Mouse (Mus musculus): Measurements from ENCODE around the gene H2-DMb1. TPM values are rescaled to one million over a fixed set of nuclear protein-coding genes. Genes with fewer than 3 reads are reported as not detected.

Gene H2-DMb1
- polyA plus RNA-seq, 1 experiment from 2014 or later, result not detected

GRCm38 (mm10) chr17:34121172-34121878, 31.5 kb upstream of the H2-DMb1 start:
- H3K4me3 ChIP-seq (ENCODE audit: low read depth, low read length), result peak overlapping the region; percentile 99
- peaks cover 5% of the 10 kb centered on the region; the same call in 1 of the 2 replicates for H3K36me3 ChIP-seq (ENCODE audit: control insufficient read depth, insufficient read depth, low read length)
- ATAC-seq (ENCODE audit: insufficient read depth, low FRiP score, low TSS enrichment), result peak; percentile 29
- peak overlapping the region; percentile 93 for H3K4me2 ChIP-seq (ENCODE audit: low read depth)
- peak overlapping the region; percentile 100 for H3K27ac ChIP-seq (ENCODE audit: low read depth, low read length)
- no peaks in the 10 kb centered on the region for H3K27me3 ChIP-seq (ENCODE audit: control insufficient read depth, insufficient read depth, low read length)
- peak; percentile 88 for DNase-seq (ENCODE audit: low spot score)
- H3K9ac ChIP-seq (ENCODE audit: low read length), result peak overlapping the region; percentile 88
- peaks cover 18% of the 10 kb centered on the region for H3K4me1 ChIP-seq (ENCODE audit: control insufficient read depth, insufficient read depth, low read length)
- no peaks in the 10 kb centered on the region for H3K9me3 ChIP-seq (ENCODE audit: control insufficient read depth, low read length)
- 0% methylated on average over 30 of the region's 35 CpGs for WGBS

GRCm38 (mm10) chr17:34121879-34122187, 31.0 kb upstream of the H2-DMb1 start:
- H3K36me3 ChIP-seq (ENCODE audit: control insufficient read depth, insufficient read depth, low read length), result peaks cover 5% of the 10 kb centered on the region; the same call in 1 of the 2 replicates
- peak overlapping the region; percentile 88 for H3K9ac ChIP-seq (ENCODE audit: low read length)
- 0% methylated on average over 9 of the region's 10 CpGs for WGBS
- H3K27me3 ChIP-seq (ENCODE audit: control insufficient read depth, insufficient read depth, low read length), result no peaks in the 10 kb centered on the region
- H3K27ac ChIP-seq (ENCODE audit: low read depth, low read length), result peak overlapping the region; percentile 100
- peaks cover 13% of the 10 kb centered on the region for H3K4me1 ChIP-seq (ENCODE audit: control insufficient read depth, insufficient read depth, low read length)
- peak; percentile 35; the same call in 1 of the 2 replicates for ATAC-seq (ENCODE audit: insufficient read depth, low FRiP score, low TSS enrichment)
- peak; percentile 80 for DNase-seq (ENCODE audit: low spot score)
- peak overlapping the region; percentile 99 for H3K4me3 ChIP-seq (ENCODE audit: low read depth, low read length)
- H3K9me3 ChIP-seq (ENCODE audit: control insufficient read depth, low read length), result no peaks in the 10 kb centered on the region
- H3K4me2 ChIP-seq (ENCODE audit: low read depth), result peak overlapping the region; percentile 93

GRCm38 (mm10) chr17:34122188-34122984, 30.5 kb upstream of the H2-DMb1 start, which contains the start of gene Brd2:
Gene Brd2 (minus strand): TSS chr17:34122634.
- Histone ChIP-seq H3K4me2 (ENCODE audit: low read depth) (peak within 1 kb of the TSS; percentile 93), H3K9me3 (ENCODE audit: control insufficient read depth, low read length) (no peaks in the 10 kb centered on the region), H3K4me1 (ENCODE audit: control insufficient read depth, insufficient read depth, low read length) (peaks cover 9% of the 10 kb centered on the region), H3K27me3 (ENCODE audit: control insufficient read depth, insufficient read depth, low read length) (no peaks in the 10 kb centered on the region), H3K36me3 (ENCODE audit: control insufficient read depth, insufficient read depth, low read length) (peaks cover 5% of the 10 kb centered on the region; the same call in 1 of the 2 replicates), H3K4me3 (ENCODE audit: low read depth, low read length) (peak within 1 kb of the TSS; percentile 99), H3K27ac (ENCODE audit: low read depth, low read length) (peak within 1 kb of the TSS; percentile 100), H3K9ac (ENCODE audit: low read length) (peak within 1 kb of the TSS; percentile 88)
- DNase-seq (ENCODE audit: low spot score) (peak; percentile 99), ATAC-seq (ENCODE audit: insufficient read depth, low FRiP score, low TSS enrichment) (peak; percentile 42)
- WGBS, result under 1% methylated on average over 69 of the region's 75 CpGs

GRCm38 (mm10) chr17:34123111-34123510, 29.8 kb upstream of the H2-DMb1 start:
- Histone ChIP-seq H3K4me3 (ENCODE audit: low read depth, low read length) (peak overlapping the region; percentile 99), H3K27me3 (ENCODE audit: control insufficient read depth, insufficient read depth, low read length) (no peaks in the 10 kb centered on the region), H3K9ac (ENCODE audit: low read length) (peak overlapping the region; percentile 88), H3K9me3 (ENCODE audit: control insufficient read depth, low read length) (no peaks in the 10 kb centered on the region), H3K4me2 (ENCODE audit: low read depth) (peak overlapping the region; percentile 93), H3K36me3 (ENCODE audit: control insufficient read depth, insufficient read depth, low read length) (peaks cover 5% of the 10 kb centered on the region; the same call in 1 of the 2 replicates), H3K27ac (ENCODE audit: low read depth, low read length) (peak overlapping the region; percentile 100), H3K4me1 (ENCODE audit: control insufficient read depth, insufficient read depth, low read length) (peaks cover 9% of the 10 kb centered on the region)
- no peak for DNase-seq (ENCODE audit: low spot score)
- ATAC-seq (ENCODE audit: insufficient read depth, low FRiP score, low TSS enrichment), result no peak
- WGBS, result 3% methylated on average over 7 of the region's 7 CpGs

GRCm38 (mm10) chr17:34123518-34123917, 29.4 kb upstream of the H2-DMb1 start:
- peaks cover 2% of the 10 kb centered on the region; the same call in 1 of the 2 replicates for H3K36me3 ChIP-seq (ENCODE audit: control insufficient read depth, insufficient read depth, low read length)
- ATAC-seq (ENCODE audit: insufficient read depth, low FRiP score, low TSS enrichment) (no peak), DNase-seq (ENCODE audit: low spot score) (no peak)
- no peaks in the 10 kb centered on the region for H3K9me3 ChIP-seq (ENCODE audit: control insufficient read depth, low read length)
- H3K4me1 ChIP-seq (ENCODE audit: control insufficient read depth, insufficient read depth, low read length), result peaks cover 12% of the 10 kb centered on the region
- H3K4me2 ChIP-seq (ENCODE audit: low read depth), result peak overlapping the region; percentile 93
- peak overlapping the region; percentile 88 for H3K9ac ChIP-seq (ENCODE audit: low read length)
- H3K27ac ChIP-seq (ENCODE audit: low read depth, low read length), result no peak overlapping the region
- peak overlapping the region; percentile 99 for H3K4me3 ChIP-seq (ENCODE audit: low read depth, low read length)
- H3K27me3 ChIP-seq (ENCODE audit: control insufficient read depth, insufficient read depth, low read length), result no peaks in the 10 kb centered on the region
- WGBS, result 11% methylated on average over 2 of the region's 2 CpGs

GRCm38 (mm10) chr17:34124649-34125048, 28.2 kb upstream of the H2-DMb1 start:
- no peak for DNase-seq (ENCODE audit: low spot score)
- Histone ChIP-seq H3K9ac (ENCODE audit: low read length) (no peak overlapping the region), H3K4me1 (ENCODE audit: control insufficient read depth, insufficient read depth, low read length) (peaks cover 16% of the 10 kb centered on the region), H3K36me3 (ENCODE audit: control insufficient read depth, insufficient read depth, low read length) (no peaks in the 10 kb centered on the region), H3K4me3 (ENCODE audit: low read depth, low read length) (no peak overlapping the region), H3K4me2 (ENCODE audit: low read depth) (no peak overlapping the region), H3K27me3 (ENCODE audit: control insufficient read depth, insufficient read depth, low read length) (no peaks in the 10 kb centered on the region), H3K9me3 (ENCODE audit: control insufficient read depth, low read length) (no peaks in the 10 kb centered on the region), H3K27ac (ENCODE audit: low read depth, low read length) (no peak overlapping the region)
- 91% methylated on average over 6 of the region's 6 CpGs for WGBS
- no peak for ATAC-seq (ENCODE audit: insufficient read depth, low FRiP score, low TSS enrichment)

GRCm38 (mm10) chr17:34126826-34127420, 25.9 kb upstream of the H2-DMb1 start:
- DNase-seq (ENCODE audit: low spot score), result no peak
- H3K27me3 ChIP-seq (ENCODE audit: control insufficient read depth, insufficient read depth, low read length), result no peaks in the 10 kb centered on the region
- no peaks in the 10 kb centered on the region for H3K36me3 ChIP-seq (ENCODE audit: control insufficient read depth, insufficient read depth, low read length)
- H3K4me1 ChIP-seq (ENCODE audit: control insufficient read depth, insufficient read depth, low read length), result peaks cover 16% of the 10 kb centered on the region
- WGBS, result 41% methylated on average over 9 of the region's 9 CpGs
- H3K9me3 ChIP-seq (ENCODE audit: control insufficient read depth, low read length), result no peaks in the 10 kb centered on the region
- ATAC-seq (ENCODE audit: insufficient read depth, low FRiP score, low TSS enrichment), result no peak
- no peak overlapping the region for H3K4me2 ChIP-seq (ENCODE audit: low read depth)
- no peak overlapping the region for H3K4me3 ChIP-seq (ENCODE audit: low read depth, low read length)
- no peak overlapping the region for H3K27ac ChIP-seq (ENCODE audit: low read depth, low read length)
- no peak overlapping the region for H3K9ac ChIP-seq (ENCODE audit: low read length)

GRCm38 (mm10) chr17:34127475-34127874, 25.4 kb upstream of the H2-DMb1 start:
- H3K9ac ChIP-seq (ENCODE audit: low read length), result no peak overlapping the region
- no peaks in the 10 kb centered on the region for H3K9me3 ChIP-seq (ENCODE audit: control insufficient read depth, low read length)
- peaks cover 16% of the 10 kb centered on the region for H3K4me1 ChIP-seq (ENCODE audit: control insufficient read depth, insufficient read depth, low read length)
- no peak overlapping the region for H3K4me2 ChIP-seq (ENCODE audit: low read depth)
- 16% methylated on average over 6 of the region's 6 CpGs for WGBS
- H3K27me3 ChIP-seq (ENCODE audit: control insufficient read depth, insufficient read depth, low read length), result no peaks in the 10 kb centered on the region
- no peak overlapping the region for H3K4me3 ChIP-seq (ENCODE audit: low read depth, low read length)
- H3K27ac ChIP-seq (ENCODE audit: low read depth, low read length), result no peak overlapping the region
- DNase-seq (ENCODE audit: low spot score) (no peak), ATAC-seq (ENCODE audit: insufficient read depth, low FRiP score, low TSS enrichment) (no peak)
- H3K36me3 ChIP-seq (ENCODE audit: control insufficient read depth, insufficient read depth, low read length), result no peaks in the 10 kb centered on the region
